ENCODE assay signal across 17 mouse cellular contexts in genomic region chr6:144570850-144571249, GRCm38 (mm10).
A peak's percentile ranks its signal among the peaks of the same experiment; 100 is the strongest.
DNase-seq lines count a peak whose midpoint lies in the region; ATAC-seq and TF ChIP-seq lines count a peak whose summit lies in the region.
"Had no signal": no experiment of that assay in that cellular context is flagged by ENCODE, and none has a peak within 500 bp of the region (broad histone marks: within the 10 kb centered on the region; RNA-seq: fewer than 3 reads in every experiment).

No protein-coding gene starts in this region.

- no peak for ATAC-seq in CD4-positive, CD25-positive, alpha-beta regulatory T cell, adult 4 months
- ATAC-seq in liver, embryonic 14.5 days (ENCODE audit: insufficient read depth), result peak; percentile 50; the same call in 1 of the 2 replicates
- ATAC-seq: forebrain, embryonic 13.5 days; intestine, embryonic 15.5 days; midbrain, embryonic 16.5 days had no signal

- no peaks in the 10 kb centered on the region for H3K79me2 ChIP-seq in heart, adult 2 months (replicated peaks; ENCODE audit: control insufficient read depth, insufficient read depth, low read length)

- H3K36me3 ChIP-seq in liver, embryonic 14.5 days (replicated peaks; ENCODE audit: control insufficient read depth, insufficient read depth, low read depth), result no peaks in the 10 kb centered on the region
- H3K36me3 ChIP-seq in heart, adult 2 months (ENCODE audit: control insufficient read depth, insufficient read depth, low read length), result no peaks in the 10 kb centered on the region
- H3K36me3 ChIP-seq: intestine, embryonic 15.5 days; limb, embryonic 10.5 days had no signal

- H3K4me2 ChIP-seq in liver, embryonic 14.5 days (ENCODE audit: low read depth), result no peak overlapping the region
- H3K4me2 ChIP-seq: forebrain, embryonic 13.5 days; intestine, embryonic 15.5 days had no signal

- no peak for TF ChIP-seq POLR2A in heart, adult 2 months (IDR thresholded peaks at IDR 0.05; ENCODE audit: insufficient read depth, low read depth, low read length)

- no peak for TF ChIP-seq CTCF in liver, embryonic 14.5 days (IDR thresholded peaks at IDR 0.05; ENCODE audit: low read depth)
- no peak for TF ChIP-seq CTCF in heart, adult 2 months (IDR thresholded peaks at IDR 0.05)

- intact Hi-C loops in heart, adult 2 months (cut with DNase I), result no loop called here

- H3K9ac ChIP-seq in liver, embryonic 14.5 days (replicated peaks), result no peak overlapping the region
- no peak overlapping the region for H3K9ac ChIP-seq in heart, adult 2 months (ENCODE audit: low read depth, low read length)
- H3K9ac ChIP-seq: forebrain, embryonic 13.5 days; intestine, embryonic 15.5 days had no signal

- H3K4me3 ChIP-seq in liver, embryonic 14.5 days (ENCODE audit: insufficient read depth in 1 of 2, low read depth in 2 of 2, low read length in 2 of 2), result no peak overlapping the region
- H3K4me3 ChIP-seq in heart, adult 2 months, result no peak overlapping the region
- H3K4me3 ChIP-seq: forebrain, embryonic 13.5 days; intestine, embryonic 15.5 days; limb, embryonic 10.5 days had no signal

- no peaks in the 10 kb centered on the region for H3K9me3 ChIP-seq in liver, embryonic 14.5 days (ENCODE audit: control insufficient read depth, low read length)
- H3K9me3 ChIP-seq: forebrain, embryonic 13.5 days; intestine, embryonic 15.5 days; limb, embryonic 10.5 days had no signal

- DNase-seq in CD4-positive, CD25-positive, alpha-beta regulatory T cell, adult 2 months (ENCODE audit: low read depth, low spot score), result peak; percentile 26
- peak; percentile 4 for DNase-seq in thymus, postnatal 14 days
- DNase-seq in thymus, postnatal 10 days (ENCODE audit: low spot score in 2 of 2), result no peak
- peak; percentile 34 to 39 (median 36) for DNase-seq in liver, embryonic 14.5 days (ENCODE audit: low read depth in 3 of 3, low spot score in 3 of 3)
- peak; percentile 10 for DNase-seq in testis, postnatal 14 days (ENCODE audit: low spot score)
- DNase-seq in heart, adult 2 months, result no peak
- DNase-seq in kidney, adult 11 months, result no peak
- DNase-seq: adrenal gland, postnatal 25 days; cerebellum, adult 18-20 months; layer of hippocampus, adult 9-11 months; lung, postnatal 14 days; right cerebral cortex, postnatal 4 days had no signal

- H3K27me3 ChIP-seq in liver, embryonic 14.5 days (ENCODE audit: control insufficient read depth, insufficient read depth, low read length), result no peaks in the 10 kb centered on the region
- no peaks in the 10 kb centered on the region for H3K27me3 ChIP-seq in heart, adult 2 months (ENCODE audit: control insufficient read depth, insufficient read depth, low read length)
- H3K27me3 ChIP-seq: forebrain, embryonic 13.5 days; intestine, embryonic 15.5 days had no signal

- no peak overlapping the region for H3K27ac ChIP-seq in liver, embryonic 14.5 days
- no peak overlapping the region for H3K27ac ChIP-seq in heart, adult 2 months
- H3K27ac ChIP-seq: forebrain, embryonic 13.5 days; intestine, embryonic 15.5 days; limb, embryonic 10.5 days had no signal

- TF ChIP-seq EP300 in liver, embryonic 14.5 days (IDR thresholded peaks at IDR 0.05; ENCODE audit: low read depth), result no peak
- no peak for TF ChIP-seq EP300 in heart, adult 2 months (IDR thresholded peaks at IDR 0.05; ENCODE audit: insufficient read depth, low read depth, low read length)

- WGBS in liver, embryonic 14.5 days (ENCODE audit: insufficient replicate concordance), result 40% methylated on average over 17 of the region's 17 CpGs
- WGBS in heart, adult 2 months, result 64% methylated on average over 17 of the region's 17 CpGs

- H3K4me1 ChIP-seq in liver, embryonic 14.5 days (replicated peaks; ENCODE audit: control insufficient read depth in 2 of 2, insufficient read depth in 2 of 2, low read length in 1 of 2), result peaks cover 0 to 6% of the 10 kb centered on the region in 2 experiments; a peak in 2 of 4 replicates
- H3K4me1 ChIP-seq in heart, adult 2 months (ENCODE audit: control insufficient read depth, insufficient read depth, low read length), result no peaks in the 10 kb centered on the region
- H3K4me1 ChIP-seq: forebrain, embryonic 13.5 days; intestine, embryonic 15.5 days had no signal

Comparison
In these comparisons a context has a peak if more than half of its experiments do, and no peak if none do; other contexts are left out.
1. DNase-seq: peak in CD4-positive, CD25-positive, alpha-beta regulatory T cell, adult 2 months (single experiment), thymus, postnatal 14 days (single experiment), liver, embryonic 14.5 days (3 of 3) and testis, postnatal 14 days (single experiment); none in thymus, postnatal 10 days (0 of 2), heart, adult 2 months (0 of 2) and kidney, adult 11 months (single experiment).